Mouse (Mus musculus) embryo, embryonic 11 days (tissue): Measurements from ENCODE around the gene Pitpnm3.

Experiments
- DNase-seq: peaks from one replicate; pipeline ENCODE4 v3.0.0-alpha.2; 2015

The Pitpnm3 gene

DNA sequence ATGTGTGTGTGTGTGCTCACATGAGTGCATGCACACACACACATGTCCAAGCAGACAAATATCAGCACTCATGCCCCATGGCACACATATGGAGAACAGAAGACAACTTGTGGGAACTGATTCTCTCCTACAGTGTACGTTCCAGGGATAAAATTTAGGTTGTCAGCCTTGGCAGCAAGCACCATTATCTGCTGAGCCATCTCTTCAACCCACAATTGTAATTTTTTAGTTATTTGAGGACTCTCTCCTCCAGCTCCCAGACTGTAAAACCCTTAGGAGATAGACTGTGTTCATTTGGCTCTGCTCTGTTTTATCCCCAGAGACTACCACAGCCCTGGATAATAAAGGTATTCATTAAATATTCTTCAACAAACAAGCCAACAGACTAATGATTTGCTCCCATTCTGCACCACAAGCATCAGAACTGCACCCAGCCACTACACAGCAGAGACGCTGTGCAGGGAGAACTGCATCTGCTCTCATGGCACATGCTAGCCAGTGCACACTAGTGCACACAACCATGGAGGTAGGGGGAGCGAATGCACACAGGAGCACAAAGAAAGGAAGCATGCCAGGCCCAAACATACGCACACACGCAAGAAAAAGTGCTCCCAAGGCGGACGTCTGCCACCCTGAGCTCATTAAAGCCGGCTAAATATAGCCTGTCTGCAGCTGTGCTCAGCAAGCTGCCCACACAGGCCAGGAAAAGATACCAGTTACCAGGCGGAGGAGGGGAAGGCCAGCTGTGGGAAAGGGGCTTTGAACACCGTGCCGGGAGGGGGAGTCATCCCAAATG is 49.1 kb downstream of the Pitpnm3 start:
- DNase-seq, result peak; percentile 29

- DNase-seq, result no peak
Observed at GRCm38 (mm10) chr11:72084337-72084736, 51.2 kb downstream of the Pitpnm3 start.

DNA sequence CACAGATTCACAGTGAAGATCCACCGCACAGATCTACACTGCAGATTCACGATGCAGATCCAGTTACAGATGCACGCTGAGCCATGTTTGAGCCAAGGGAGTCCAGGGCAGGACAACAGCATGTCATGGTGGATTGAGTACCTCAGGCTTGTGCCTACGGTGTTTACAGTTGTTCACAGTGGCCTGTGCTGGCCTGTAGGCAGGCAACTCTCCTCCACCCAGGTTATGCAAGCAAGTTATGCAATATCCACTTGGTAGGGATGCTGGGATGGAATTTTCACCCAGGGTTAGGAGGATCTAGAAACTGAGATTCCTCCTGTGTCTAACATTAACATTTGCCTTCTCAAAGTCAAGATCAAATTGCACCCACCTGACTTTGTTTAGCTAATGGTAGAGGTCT is 53.0 kb downstream of the Pitpnm3 start:
- no peak for DNase-seq

DNA sequence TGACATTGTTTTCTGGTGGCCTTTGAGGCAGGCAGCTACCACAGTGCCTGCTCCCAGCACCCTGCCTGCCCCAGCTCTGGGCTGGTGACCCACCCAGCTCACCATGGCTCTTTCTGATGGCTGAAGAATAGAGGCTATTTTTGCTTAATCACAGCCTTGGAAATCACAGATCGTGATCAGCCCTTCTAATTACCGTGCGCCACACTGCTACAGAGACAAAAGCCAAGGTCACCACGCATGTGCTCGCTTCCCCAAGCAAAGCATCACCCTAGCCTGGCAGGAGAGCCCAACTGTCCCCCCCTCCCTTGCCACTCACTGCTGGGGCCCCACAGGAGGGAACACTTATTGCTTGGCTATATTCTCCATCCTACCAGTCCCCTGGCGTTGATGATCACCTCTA is 55.1 kb downstream of the Pitpnm3 start:
- no peak for DNase-seq

GRCm38 (mm10) chr11:72078647-72079046 is 56.9 kb downstream of the Pitpnm3 start:
- no peak for DNase-seq

DNA sequence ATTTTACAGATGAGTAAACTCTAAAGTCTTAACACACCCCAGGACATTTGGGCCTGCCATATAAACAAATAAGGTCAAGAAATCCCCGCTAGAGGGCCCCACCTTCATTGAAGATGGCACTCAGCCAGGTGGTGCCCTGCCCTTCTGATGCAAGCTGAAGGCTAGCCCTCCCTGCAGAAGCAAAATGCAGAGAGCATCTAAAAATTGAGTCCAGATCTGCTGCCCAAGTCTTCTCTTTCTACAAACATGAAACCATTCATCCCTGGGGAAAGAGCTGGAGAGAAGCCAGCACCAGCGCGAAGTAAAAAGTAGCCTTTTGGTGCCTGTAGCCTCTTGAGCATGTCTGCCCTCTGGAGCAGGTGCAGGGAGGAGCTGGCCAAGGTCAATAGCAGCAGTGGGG is 57.5 kb downstream of the Pitpnm3 start:
- DNase-seq, result peak; percentile 28

DNA sequence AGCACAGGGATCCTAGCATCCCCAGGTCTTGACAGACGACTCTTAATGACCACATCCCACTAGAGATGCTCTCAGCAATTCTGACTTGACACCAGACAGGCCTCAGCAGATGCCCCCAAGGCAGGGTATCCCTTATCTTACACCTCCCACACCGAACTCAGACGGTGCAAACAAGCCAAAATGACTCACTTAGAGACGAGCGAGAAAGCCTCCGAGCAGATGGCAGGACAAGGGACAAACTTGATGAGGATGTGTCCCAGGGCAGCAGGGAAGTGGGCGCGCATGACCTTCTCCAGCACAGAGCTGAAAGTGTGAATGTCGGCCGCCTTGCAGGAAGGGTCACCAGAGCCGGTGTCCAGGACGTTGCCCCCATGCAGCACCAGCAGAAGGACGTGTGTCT is 61.3 kb downstream of the Pitpnm3 start:
- no peak for DNase-seq

- DNase-seq, result no peak
Observed at GRCm38 (mm10) chr11:72072331-72072905, 63.2 kb downstream of the Pitpnm3 start.

DNA sequence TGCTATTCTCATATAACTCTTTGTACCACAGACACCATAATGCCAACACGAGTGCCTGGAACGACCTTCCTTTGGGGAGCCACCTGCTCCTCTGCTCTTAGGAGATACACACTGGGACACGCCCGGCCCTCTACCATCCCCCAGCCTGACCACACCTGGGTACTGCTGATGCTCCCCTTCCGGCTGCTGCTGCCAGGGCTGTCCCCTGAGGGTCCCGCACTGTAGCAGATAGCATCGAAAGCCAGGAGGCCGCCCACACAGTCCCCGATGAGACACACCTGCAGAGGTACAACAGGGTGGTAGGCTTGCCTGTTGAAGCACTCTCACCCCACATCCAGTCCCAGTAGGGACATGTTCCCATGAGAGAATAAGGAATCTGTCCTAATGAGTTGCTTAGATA is 64.8 kb downstream of the Pitpnm3 start:
- no peak for DNase-seq

DNA sequence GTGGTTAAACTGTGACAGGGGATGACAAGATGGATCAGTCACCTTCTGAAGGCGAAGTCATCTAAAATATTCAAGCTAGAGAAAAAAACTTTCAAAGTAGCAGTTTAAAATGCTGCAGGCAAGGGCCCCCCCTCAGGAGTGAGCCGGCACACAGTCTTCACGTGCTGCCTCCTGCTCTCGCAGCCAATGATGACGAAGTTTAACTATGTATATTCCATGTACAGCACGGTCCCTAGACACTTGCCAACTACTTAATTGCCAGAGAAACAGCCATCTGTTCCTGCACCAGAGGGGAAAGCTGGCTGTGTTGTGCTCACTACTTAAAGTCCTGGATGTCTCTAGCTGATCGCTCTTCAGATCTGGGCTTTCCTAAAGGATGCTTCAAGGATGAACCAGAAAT is 67.6 kb downstream of the Pitpnm3 start:
- no peak for DNase-seq

DNA sequence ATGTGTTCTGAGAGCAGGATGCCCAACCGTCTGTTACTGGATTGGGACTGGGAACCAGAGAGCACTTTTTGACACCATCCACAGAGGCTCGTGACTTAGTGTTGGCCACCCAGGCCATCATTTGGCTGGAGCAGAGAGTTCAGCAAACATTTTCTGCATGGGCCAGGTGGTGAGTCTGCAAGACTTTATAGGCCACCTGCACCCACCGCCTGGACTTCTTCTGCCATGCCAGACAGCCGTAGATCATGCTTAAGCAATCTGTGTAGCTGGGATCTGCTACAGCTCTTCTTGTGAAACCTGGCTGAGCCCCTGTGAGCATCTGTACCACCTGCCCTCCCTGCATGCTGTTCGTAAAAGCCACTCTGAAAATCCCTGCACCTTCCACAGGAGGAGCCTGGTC is 68.3 kb downstream of the Pitpnm3 start:
- no peak for DNase-seq

DNA sequence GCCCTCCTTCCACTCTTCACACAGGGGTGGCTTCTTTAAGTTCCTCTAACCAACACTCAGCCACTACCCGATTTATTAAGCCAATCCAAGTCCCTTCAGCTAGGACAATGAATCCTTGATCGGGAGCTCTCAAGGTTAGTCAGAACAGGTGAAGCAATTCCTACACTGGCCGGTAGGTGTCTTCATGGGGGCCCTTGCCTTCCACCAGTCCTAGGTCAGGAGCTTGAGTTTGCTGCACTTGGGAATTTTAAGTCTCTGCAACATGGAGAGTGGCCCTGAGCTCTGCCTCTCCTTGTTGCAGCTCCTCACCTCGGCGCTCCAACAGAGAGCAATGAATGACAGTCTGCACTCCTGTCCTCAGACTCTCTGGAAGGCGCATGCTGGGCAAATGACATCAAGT is 69.2 kb downstream of the Pitpnm3 start:
- DNase-seq, result peak; percentile 60

- DNase-seq, result no peak
Observed at GRCm38 (mm10) chr11:72065103-72065502, 70.5 kb downstream of the Pitpnm3 start.

- no peak for DNase-seq
Observed at GRCm38 (mm10) chr11:72064414-72064813, 71.2 kb downstream of the Pitpnm3 start.

- DNase-seq, result no peak
Observed at GRCm38 (mm10) chr11:72061093-72061620, 74.4 kb downstream of the Pitpnm3 start.

- no peak for DNase-seq
Observed at GRCm38 (mm10) chr11:72060416-72060815, 75.2 kb downstream of the Pitpnm3 start.

GRCm38 (mm10) chr11:72057166-72057565 is 78.4 kb downstream of the Pitpnm3 start:
- no peak for DNase-seq

DNA sequence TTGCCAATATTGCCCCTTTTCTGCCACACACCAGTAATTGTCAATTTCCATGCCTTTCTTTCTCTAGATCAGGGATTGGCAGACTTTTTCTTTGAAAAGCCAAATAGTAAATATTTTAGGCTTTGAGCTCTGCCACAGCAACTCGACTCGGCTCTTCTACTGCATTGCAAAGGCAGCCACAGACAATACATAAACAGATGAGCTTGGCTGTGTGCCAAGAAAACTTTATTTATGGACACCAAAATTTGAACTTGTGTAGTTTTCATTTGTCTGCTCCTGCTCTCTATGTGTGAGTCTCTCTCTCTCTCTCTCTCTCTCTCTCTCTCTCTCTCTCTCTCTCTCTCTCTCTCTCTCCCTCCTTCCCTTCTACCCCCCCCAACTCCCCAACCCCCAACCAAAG is 80.4 kb downstream of the Pitpnm3 start:
- DNase-seq, result no peak

- DNase-seq, result peak; percentile 81
Observed at GRCm38 (mm10) chr11:72052636-72053035, 82.9 kb downstream of the Pitpnm3 start.

GRCm38 (mm10) chr11:72052221-72052620 is 83.4 kb downstream of the Pitpnm3 start:
- DNase-seq, result no peak

DNA sequence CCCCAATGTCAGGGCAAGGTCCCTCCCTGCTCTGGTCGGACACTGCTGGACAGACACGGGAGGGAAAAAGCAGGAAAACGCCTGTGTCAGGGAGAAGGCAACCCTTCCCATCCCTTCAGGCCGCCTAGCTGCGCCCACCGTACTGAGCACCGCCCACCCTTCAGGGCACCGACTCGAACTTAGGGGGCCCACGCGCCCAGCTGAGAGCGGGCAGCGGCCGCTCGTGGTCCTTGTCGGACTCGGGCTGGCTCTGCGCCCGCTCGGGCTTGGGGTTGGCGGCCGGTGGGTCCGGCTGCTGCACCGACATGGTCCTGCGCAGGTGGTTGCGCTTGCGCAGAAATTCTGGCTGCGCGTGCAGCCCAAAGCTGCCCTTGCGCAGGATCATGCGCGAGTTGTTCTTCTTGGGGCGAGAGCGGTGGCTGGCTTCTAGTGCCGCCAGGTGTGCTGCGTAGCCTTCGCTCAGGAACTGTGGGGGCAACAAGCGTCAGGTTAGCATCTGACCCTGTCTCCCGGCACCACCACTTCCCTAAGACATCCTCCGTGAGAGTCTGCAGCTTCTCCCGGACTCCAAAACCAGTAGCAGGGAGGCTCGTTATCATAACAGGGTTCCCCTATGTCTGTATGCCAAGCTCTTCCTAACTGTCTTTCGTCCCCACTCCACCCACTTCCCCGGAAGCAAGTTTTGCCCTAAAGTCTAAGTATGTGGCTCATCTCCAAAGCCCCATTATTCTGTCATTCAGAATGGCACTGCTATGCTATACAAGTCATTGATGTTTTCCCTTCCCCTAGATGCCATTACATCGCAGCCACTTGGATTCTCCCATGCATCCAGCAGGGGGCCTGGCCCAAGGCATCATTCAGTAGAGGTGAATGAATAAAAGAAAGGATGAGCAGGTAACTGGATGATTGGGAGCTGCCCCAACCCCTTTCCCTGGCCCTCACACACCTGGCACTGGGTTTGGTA is 84.4 kb downstream of the Pitpnm3 start:
- peak; percentile 75 for DNase-seq

GRCm38 (mm10) chr11:72050168-72050894 is 85.2 kb downstream of the Pitpnm3 start:
- no peak for DNase-seq
